Mouse (Mus musculus) ES-Bruce4 (cell line): ENCODE results near the gene Prss45. TPM values are rescaled to one million over a fixed set of nuclear protein-coding genes. Genes with fewer than 3 reads are reported as not detected.

Experiments
- H3K27ac ChIP-seq: 2 replicates; pipeline ENCODE4 v1.5.1; 2012; ENCODE audit warnings: low read length, inconsistent platforms; ENCODE audit not compliant: insufficient read depth
- H3K27me3 ChIP-seq: 2 replicates; pipeline ENCODE4 v1.6.1; 2012; ENCODE audit warnings: mild to moderate bottlenecking, low read length, inconsistent platforms; ENCODE audit not compliant: control insufficient read depth, poor library complexity, insufficient read depth, severe bottlenecking
- H3K36me3 ChIP-seq: 2 replicates; pipeline ENCODE4 v1.6.1; 2012; ENCODE audit warnings: inconsistent platforms, mild to moderate bottlenecking, low read length, moderate library complexity; ENCODE audit not compliant: control insufficient read depth, poor library complexity, insufficient read depth, severe bottlenecking
- H3K4me1 ChIP-seq: one replicate; pipeline ENCODE4 v1.8.1; 2011; ENCODE audit warnings: low read length; ENCODE audit not compliant: control insufficient read depth, insufficient read depth
- H3K4me3 ChIP-seq: 2 replicates; pipeline ENCODE4 v1.5.1; 2011; ENCODE audit warnings: low read depth, mild to moderate bottlenecking, low read length
- H3K9ac ChIP-seq: 2 replicates; pipeline ENCODE4 v1.6.1; 2012; ENCODE audit warnings: low read depth, mild to moderate bottlenecking, inconsistent platforms; ENCODE audit not compliant: poor library complexity, severe bottlenecking
- H3K9me3 ChIP-seq: replicated peaks from 2 replicates; pipeline ENCODE4 v1.6.1; 2012; ENCODE audit warnings: mild to moderate bottlenecking, low read length, inconsistent platforms; ENCODE audit not compliant: control insufficient read depth, poor library complexity, insufficient read depth, severe bottlenecking
- CTCF ChIP-seq: IDR thresholded peaks from one replicate; pipeline ENCODE4 v1.8.1; 2011; ENCODE audit warnings: low read depth, low read length
- EP300 ChIP-seq: IDR thresholded peaks from 2 replicates; pipeline ENCODE4 v1.6.1; 2011; ENCODE audit warnings: low read depth, low read length; ENCODE audit not compliant: insufficient read depth
- POLR2A ChIP-seq: IDR thresholded peaks from one replicate; pipeline ENCODE4 v1.8.1; 2011; ENCODE audit warnings: low read length; ENCODE audit not compliant: insufficient read depth
- polyA plus RNA-seq: library from polyadenylated mRNA; stranded (reverse); fragments of >200 nt; gene quantifications from 2 replicates; pipeline ENCODE4 v1.2.4, GENCODE M21; 2011; ENCODE audit warnings: low read depth; ENCODE audit not compliant: missing spikeins, insufficient read depth, insufficient read length

Prss45 gene
- polyA plus RNA-seq, 1 experiment, result 0.66 TPM

GRCm38 (mm10) chr9:110825832-110826231 lies 8.6 kb upstream of the Prss45 start:
- H3K9me3 ChIP-seq, result no peaks in the 10 kb centered on the region
- TF ChIP-seq EP300, result no peak
- TF ChIP-seq CTCF, result no peak
- TF ChIP-seq POLR2A, result no peak
- no peaks in the 10 kb centered on the region for H3K27me3 ChIP-seq
- no peaks in the 10 kb centered on the region for H3K36me3 ChIP-seq
- no peak overlapping the region for H3K4me3 ChIP-seq
- no peak overlapping the region for H3K9ac ChIP-seq
- H3K27ac ChIP-seq, result no peak overlapping the region
- no peaks in the 10 kb centered on the region for H3K4me1 ChIP-seq

GRCm38 (mm10) chr9:110826390-110826789 lies 8.0 kb upstream of the Prss45 start, which contains the start of gene Prss43:
Gene Prss43 (plus strand): TSS chr9:110826690.
- H3K4me1 ChIP-seq, result no peaks in the 10 kb centered on the region
- H3K9me3 ChIP-seq, result no peaks in the 10 kb centered on the region
- no peak within 1 kb of the TSS for H3K9ac ChIP-seq
- no peak within 1 kb of the TSS for H3K27ac ChIP-seq
- no peaks in the 10 kb centered on the region for H3K27me3 ChIP-seq
- H3K36me3 ChIP-seq, result no peaks in the 10 kb centered on the region
- H3K4me3 ChIP-seq, result no peak within 1 kb of the TSS
- TF ChIP-seq EP300 (no peak), CTCF (no peak), POLR2A (no peak)

- H3K4me1 ChIP-seq, result peaks cover 2% of the 10 kb centered on the region
- H3K9ac ChIP-seq, result no peak overlapping the region
- H3K4me3 ChIP-seq, result peak overlapping the region; percentile 58
- no peaks in the 10 kb centered on the region for H3K36me3 ChIP-seq
- TF ChIP-seq CTCF (no peak), POLR2A (peak; percentile 36)
- no peaks in the 10 kb centered on the region for H3K9me3 ChIP-seq
- no peak overlapping the region for H3K27ac ChIP-seq
- no peaks in the 10 kb centered on the region for H3K27me3 ChIP-seq
Observed at GRCm38 (mm10) chr9:110833021-110833420, 1.4 kb upstream of the Prss45 start.

- Histone ChIP-seq H3K27me3 (no peaks in the 10 kb centered on the region), H3K27ac (no peak overlapping the region), H3K4me1 (peaks cover 2% of the 10 kb centered on the region), H3K36me3 (no peaks in the 10 kb centered on the region), H3K4me3 (peak overlapping the region; percentile 52), H3K9ac (no peak overlapping the region), H3K9me3 (no peaks in the 10 kb centered on the region)
- TF ChIP-seq CTCF (no peak), EP300 (no peak), POLR2A (no peak)
Observed at GRCm38 (mm10) chr9:110834961-110835360, 573 bp downstream of the Prss45 start.

GRCm38 (mm10) chr9:110836112-110836511 lies 1.7 kb downstream of the Prss45 start:
- Histone ChIP-seq H3K27me3 (no peaks in the 10 kb centered on the region), H3K9ac (no peak overlapping the region), H3K4me3 (no peak overlapping the region), H3K4me1 (peaks cover 2% of the 10 kb centered on the region), H3K27ac (no peak overlapping the region), H3K36me3 (no peaks in the 10 kb centered on the region), H3K9me3 (no peaks in the 10 kb centered on the region)
- TF ChIP-seq EP300 (no peak), POLR2A (no peak), CTCF (no peak)

GRCm38 (mm10) chr9:110840905-110841304 lies 6.5 kb downstream of the Prss45 start:
- no peak for TF ChIP-seq CTCF
- TF ChIP-seq EP300, result no peak
- TF ChIP-seq POLR2A, result no peak
- Histone ChIP-seq H3K4me1 (peaks cover under 1% of the 10 kb centered on the region), H3K36me3 (no peaks in the 10 kb centered on the region), H3K9ac (no peak overlapping the region), H3K27me3 (no peaks in the 10 kb centered on the region), H3K27ac (no peak overlapping the region), H3K4me3 (no peak overlapping the region), H3K9me3 (no peaks in the 10 kb centered on the region)

GRCm38 (mm10) chr9:110841438-110841837 lies 7.0 kb downstream of the Prss45 start:
- TF ChIP-seq CTCF (no peak), POLR2A (no peak), EP300 (no peak)
- no peaks in the 10 kb centered on the region for H3K9me3 ChIP-seq
- no peak overlapping the region for H3K27ac ChIP-seq
- no peak overlapping the region for H3K4me3 ChIP-seq
- no peaks in the 10 kb centered on the region for H3K27me3 ChIP-seq
- H3K9ac ChIP-seq, result no peak overlapping the region
- H3K4me1 ChIP-seq, result no peaks in the 10 kb centered on the region
- H3K36me3 ChIP-seq, result no peaks in the 10 kb centered on the region
